In the genomic region with DNA sequence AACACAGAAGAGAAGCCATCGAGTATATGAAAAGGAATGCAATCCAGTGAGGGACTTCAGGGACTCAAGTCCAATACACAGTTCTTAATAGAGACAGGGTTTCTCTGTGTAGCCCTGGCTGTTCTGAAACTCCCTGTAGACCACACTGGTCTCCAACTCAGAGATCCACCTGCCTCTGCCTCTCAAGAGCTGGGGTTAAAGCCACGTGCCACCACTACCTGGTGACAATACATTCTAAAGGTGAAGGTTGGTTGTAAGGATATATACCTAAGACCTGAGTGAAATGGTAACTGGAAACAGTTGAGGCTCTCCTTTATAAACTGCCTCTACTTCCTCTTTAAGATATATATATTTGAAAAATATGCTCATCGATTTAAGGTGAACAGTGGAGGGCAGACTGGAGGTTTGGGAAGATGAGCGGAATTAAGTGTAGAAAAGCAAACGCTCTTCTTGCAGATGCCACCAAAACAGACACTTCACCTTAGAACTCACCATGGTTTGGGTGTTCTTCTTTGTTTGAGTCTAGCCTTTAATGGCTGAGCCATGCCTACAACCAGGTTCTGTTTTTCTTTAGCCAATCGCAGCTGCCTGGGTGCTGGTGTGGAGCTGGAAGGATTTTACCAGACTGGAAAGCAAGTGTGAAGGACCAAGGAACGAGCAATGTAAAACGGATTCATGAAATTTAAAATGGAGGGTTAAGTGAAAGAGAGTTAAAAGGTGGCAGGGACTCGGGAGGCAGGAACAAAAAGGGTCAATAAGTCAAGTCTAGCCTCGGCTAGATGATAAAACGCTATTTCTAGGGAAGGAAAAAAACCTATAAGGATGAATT, we compare ENCODE assay signal across 8 mouse cellular contexts. TPM values are rescaled to one million over a fixed set of nuclear protein-coding genes. Genes with fewer than 3 reads are reported as not detected.
DNase-seq lines count a peak whose midpoint lies in the region; ATAC-seq and TF ChIP-seq lines count a peak whose summit lies in the region.

No protein-coding gene starts in this region.

- WGBS in kidney, postnatal 0 days: 44% methylated on average over 11 of the region's 11 CpGs
- 46% methylated on average over 11 of the region's 11 CpGs for WGBS in forebrain, embryonic 13.5 days
- WGBS in liver, embryonic 13.5 days (ENCODE audit: insufficient replicate concordance): 23% methylated on average over 11 of the region's 11 CpGs
- WGBS in stomach, postnatal 0 days: 36% methylated on average over 11 of the region's 11 CpGs

- H3K9me3 ChIP-seq in kidney, postnatal 0 days (replicated peaks; ENCODE audit: low read length): no peaks in the 10 kb centered on the region
- no peaks in the 10 kb centered on the region for H3K9me3 ChIP-seq in forebrain, embryonic 13.5 days (replicated peaks)
- H3K9me3 ChIP-seq in liver, embryonic 13.5 days (replicated peaks): no peaks in the 10 kb centered on the region
- H3K9me3 ChIP-seq in stomach, postnatal 0 days (ENCODE audit: control insufficient read depth, low read length): no peaks in the 10 kb centered on the region

- no peak for ATAC-seq in kidney, postnatal 0 days (replicated peaks; ENCODE audit: low FRiP score, low read depth)
- no peak for ATAC-seq in forebrain, embryonic 13.5 days
- ATAC-seq in liver, embryonic 13.5 days (ENCODE audit: low read depth): no peak
- ATAC-seq in stomach, postnatal 0 days (ENCODE audit: low FRiP score, low TSS enrichment): no peak

- no peaks in the 10 kb centered on the region for H3K27me3 ChIP-seq in kidney, postnatal 0 days (ENCODE audit: insufficient read depth, low read length)
- H3K27me3 ChIP-seq in forebrain, embryonic 13.5 days: no peaks in the 10 kb centered on the region
- H3K27me3 ChIP-seq in liver, embryonic 13.5 days: no peaks in the 10 kb centered on the region
- no peaks in the 10 kb centered on the region for H3K27me3 ChIP-seq in stomach, postnatal 0 days (ENCODE audit: control insufficient read depth, insufficient read depth, low read length)

- H3K4me1 ChIP-seq in kidney, postnatal 0 days (replicated peaks; ENCODE audit: insufficient read depth, low read length): 0 out of 2 replicates have a peak, but pooled peaks cover 12% of the 10 kb centered on the region
- H3K4me1 ChIP-seq in forebrain, embryonic 13.5 days: peaks cover 33% of the 10 kb centered on the region
- peaks cover 38% of the 10 kb centered on the region for H3K4me1 ChIP-seq in liver, embryonic 13.5 days (replicated peaks)
- no peaks in the 10 kb centered on the region for H3K4me1 ChIP-seq in stomach, postnatal 0 days (replicated peaks; ENCODE audit: control insufficient read depth, insufficient read depth)

- no peak for TF ChIP-seq EP300 in stomach, postnatal 0 days (optimal IDR thresholded peaks at IDR 0.05)

- peak overlapping the region; percentile 56 for H3K4me3 ChIP-seq in kidney, postnatal 0 days (replicated peaks; ENCODE audit: low read depth, low read length)
- H3K4me3 ChIP-seq in forebrain, embryonic 13.5 days: peak overlapping the region; percentile 71
- peak overlapping the region; percentile 69 for H3K4me3 ChIP-seq in liver, embryonic 13.5 days (replicated peaks)
- peak overlapping the region; percentile 68 for H3K4me3 ChIP-seq in stomach, postnatal 0 days (ENCODE audit: low read depth, low read length)

- peak; percentile 51 for DNase-seq in kidney, postnatal 0 days (ENCODE audit: low spot score)
- no peak for DNase-seq in kidney, adult 8-10 months
- DNase-seq in NIH3T3 (ENCODE audit: low read depth): peak; percentile 43
- peak; percentile 11 for DNase-seq in liver, embryonic 13.5 days
- DNase-seq in stomach, postnatal 0 days (ENCODE audit: low spot score): no peak
- DNase-seq in gastrocnemius, postnatal 10 days: no peak
- DNase-seq in kidney, postnatal 36 days: no peak

- peak overlapping the region; percentile 92 for H3K27ac ChIP-seq in kidney, postnatal 0 days
- peak overlapping the region; percentile 88 for H3K27ac ChIP-seq in forebrain, embryonic 13.5 days
- H3K27ac ChIP-seq in liver, embryonic 13.5 days: peak overlapping the region; percentile 98
- peak overlapping the region; percentile 93 for H3K27ac ChIP-seq in stomach, postnatal 0 days (replicated peaks)

- H3K36me3 ChIP-seq in kidney, postnatal 0 days (ENCODE audit: insufficient read depth, low read length): peaks cover 15% of the 10 kb centered on the region
- H3K36me3 ChIP-seq in forebrain, embryonic 13.5 days (ENCODE audit: poor library complexity, severe bottlenecking): peaks cover 32% of the 10 kb centered on the region
- peaks cover 34% of the 10 kb centered on the region for H3K36me3 ChIP-seq in liver, embryonic 13.5 days
- H3K36me3 ChIP-seq in stomach, postnatal 0 days (ENCODE audit: control insufficient read depth, insufficient read depth, low read length): peaks cover 7% of the 10 kb centered on the region; the same call in 1 of the 2 replicates

- peak overlapping the region; percentile 64 for H3K4me2 ChIP-seq in kidney, postnatal 0 days (ENCODE audit: low read length)
- peak overlapping the region; percentile 70 for H3K4me2 ChIP-seq in forebrain, embryonic 13.5 days
- H3K4me2 ChIP-seq in liver, embryonic 13.5 days: peak overlapping the region; percentile 71
- H3K4me2 ChIP-seq in stomach, postnatal 0 days (replicated peaks; ENCODE audit: low read depth): peak overlapping the region; percentile 69

- TF ChIP-seq CTCF in kidney, postnatal 0 days (IDR thresholded peaks at IDR 0.05; ENCODE audit: low read depth): no peak
- TF ChIP-seq CTCF in stomach, postnatal 0 days (IDR thresholded peaks at IDR 0.05; ENCODE audit: low read depth): no peak

- peak overlapping the region; percentile 62 for H3K9ac ChIP-seq in kidney, postnatal 0 days (ENCODE audit: low read depth, low read length)
- H3K9ac ChIP-seq in forebrain, embryonic 13.5 days: peak overlapping the region; percentile 80
- peak overlapping the region; percentile 80 for H3K9ac ChIP-seq in liver, embryonic 13.5 days
- H3K9ac ChIP-seq in stomach, postnatal 0 days (ENCODE audit: low read length): peak overlapping the region; percentile 75

RNA-seq across cellular contexts. Expression of a gene that starts 1.1 kb away (rescaled TPM):
- polyA plus RNA-seq in kidney, postnatal 0 days (2015; fragmentation: Nextera tagmentation; extraction: Ambion mirVana): 12.9 TPM in 2 replicates
- 27.1 and 28.1 TPM in 2 replicates for polyA plus RNA-seq in forebrain, embryonic 13.5 days (2015; fragmentation: Nextera tagmentation; extraction: Ambion mirVana)
- 8.2 and 10.8 TPM in 2 replicates for polyA plus RNA-seq in liver, embryonic 13.5 days (2015; fragmentation: Nextera tagmentation; extraction: Ambion mirVana)
- polyA plus RNA-seq in stomach, postnatal 0 days (2015; fragmentation: Nextera tagmentation; extraction: Ambion mirVana): 7.2 and 8.0 TPM in 2 replicates
- total RNA-seq in gastrocnemius, postnatal 10 days (2021): 10 to 100 TPM; 10.0 to 11.7 TPM

RNA-seq across cellular contexts. Expression of a gene that starts 2.3 kb away (rescaled TPM):
- 15.0 and 18.1 TPM in 2 replicates for polyA plus RNA-seq in kidney, postnatal 0 days (2015; fragmentation: Nextera tagmentation; extraction: Ambion mirVana)
- 8.9 and 12.3 TPM in 2 replicates for polyA plus RNA-seq in forebrain, embryonic 13.5 days (2015; fragmentation: Nextera tagmentation; extraction: Ambion mirVana)
- 8.9 and 10.0 TPM in 2 replicates for polyA plus RNA-seq in liver, embryonic 13.5 days (2015; fragmentation: Nextera tagmentation; extraction: Ambion mirVana)
- polyA plus RNA-seq in stomach, postnatal 0 days (2015; fragmentation: Nextera tagmentation; extraction: Ambion mirVana): 30.0 and 30.2 TPM in 2 replicates
- total RNA-seq in gastrocnemius, postnatal 10 days (2021): 1 to 10 TPM; 6.9 to 7.9 TPM

Comparison
In these comparisons a context has a peak if more than half of its experiments do, and no peak if none do; other contexts are left out.
1. DNase-seq: peak in kidney, postnatal 0 days (single experiment), NIH3T3 (single experiment) and liver, embryonic 13.5 days (single experiment); none in kidney, adult 8-10 months (0 of 2), stomach, postnatal 0 days (single experiment), gastrocnemius, postnatal 10 days (single experiment) and kidney, postnatal 36 days (0 of 2).
2. Peak in every context shown above with its lines, with median percentiles within 50 percentile points of each other: H3K27ac ChIP-seq, H3K4me2 ChIP-seq, H3K4me3 ChIP-seq and H3K9ac ChIP-seq.